Mouse (Mus musculus) midbrain, postnatal 0 days (tissue): ENCODE results near the gene Asf1b. TPM values are rescaled to one million over a fixed set of nuclear protein-coding genes. Genes with fewer than 3 reads are reported as not detected.

ENCODE experiments used
- ATAC-seq: fragments of 200-750 bp; cut with Nextera tagmentation; 2 replicates; pipeline ENCODE4 v1.8.0; 2017; ENCODE audit warnings: moderate number of reproducible peaks, mild to moderate bottlenecking, moderate TSS enrichment, moderate library complexity; ENCODE audit not compliant: low FRiP score
- DNase-seq: peaks from one replicate; pipeline ENCODE4 v3.0.0-alpha.2; 2015; ENCODE audit warnings: low spot score
- H3K27ac ChIP-seq: fragments of 300-500 bp; sonication (generic); 2 replicates; pipeline ENCODE4 v1.5.1; 2014; ENCODE audit warnings: low read depth, mild to moderate bottlenecking, low read length, mixed read lengths
- H3K27me3 ChIP-seq: fragments of 300-500 bp; sonication (generic); 2 replicates; pipeline ENCODE4 v1.6.1; 2014; ENCODE audit warnings: low read length, control low read depth, mixed read lengths; ENCODE audit not compliant: insufficient read depth
- H3K36me3 ChIP-seq: fragments of 300-500 bp; sonication (generic); 2 replicates; pipeline ENCODE4 v1.6.1; 2014; ENCODE audit warnings: low read length, control low read depth, mixed read lengths; ENCODE audit not compliant: insufficient read depth
- H3K4me1 ChIP-seq: fragments of 300-500 bp; sonication (generic); 2 replicates; pipeline ENCODE4 v1.6.1; 2014; ENCODE audit warnings: mild to moderate bottlenecking, control low read depth, antibody characterized with exemption, low read length, mixed read lengths; ENCODE audit not compliant: insufficient read depth
- H3K4me2 ChIP-seq: fragments of 300-500 bp; sonication (generic); 2 replicates; pipeline ENCODE4 v1.6.1; 2014; ENCODE audit warnings: low read depth, mild to moderate bottlenecking, low read length, mixed read lengths; ENCODE audit not compliant: poor library complexity, severe bottlenecking
- H3K4me3 ChIP-seq: fragments of 300-500 bp; sonication (generic); 2 replicates; pipeline ENCODE4 v1.5.1; 2014; ENCODE audit warnings: low read depth, mild to moderate bottlenecking, low read length, moderate library complexity
- H3K9ac ChIP-seq: fragments of 300-500 bp; sonication (generic); replicated peaks from 2 replicates; pipeline ENCODE4 v1.6.1; 2014; ENCODE audit warnings: mild to moderate bottlenecking, low read length, moderate library complexity, mixed read lengths; ENCODE audit not compliant: poor library complexity, severe bottlenecking
- H3K9me3 ChIP-seq: fragments of 300-500 bp; sonication (generic); 2 replicates; pipeline ENCODE4 v1.6.1; 2016; ENCODE audit warnings: low read length, control low read depth
- CTCF ChIP-seq: IDR thresholded peaks from 2 replicates; pipeline ENCODE4 v1.5.1; 2016; ENCODE audit warnings: antibody characterized with exemption, mild to moderate bottlenecking
- WGBS: fragments of 180-500 bp; shearing (Covaris S2); extraction: QIAGEN DNeasy Blood & Tissue Kit; methylation state at CpG from one replicate; pipeline ENCODE4 v1.1.7; 2014; 5-methylcytosine and 5-hydroxymethylcytosine counted together
- polyA plus RNA-seq: library from polyadenylated mRNA; unstranded; fragments of >200 nt; fragmentation: Nextera tagmentation; extraction: Ambion mirVana; gene quantifications from 2 replicates; pipeline ENCODE4 v1.2.1, GENCODE M21; 2015
- total RNA-seq: library from RNA; depleted of rRNA; stranded (reverse); fragments of >200 nt; gene quantifications from 2 replicates; pipeline ENCODE4 v1.2.3, GENCODE M21; 2014

Asf1b gene
- total and polyA plus RNA-seq, 2 experiments from 2014 or later = 4.3 to 20.4 TPM

- H3K9ac ChIP-seq = no peak overlapping the region
Observed at GRCm38 (mm10) chr8:83989243-83989642, 33.9 kb downstream of the Asf1b start.

GRCm38 (mm10) chr8:83990170-83990569, 34.9 kb downstream of the Asf1b start:
- no peaks in the 10 kb centered on the region for H3K9me3 ChIP-seq
- 95% methylated on average over 14 of the region's 14 CpGs for WGBS
- no peak overlapping the region for H3K4me3 ChIP-seq
- H3K9ac ChIP-seq = no peak overlapping the region
- H3K27ac ChIP-seq = no peak overlapping the region
- TF ChIP-seq CTCF = no peak
- ATAC-seq (peak; percentile 55; the same call in 1 of the 2 replicates), DNase-seq (no peak)
- H3K36me3 ChIP-seq = peaks cover 53% of the 10 kb centered on the region
- H3K27me3 ChIP-seq = no peaks in the 10 kb centered on the region
- H3K4me1 ChIP-seq = no peaks in the 10 kb centered on the region
- no peak overlapping the region for H3K4me2 ChIP-seq

More at GRCm38 (mm10) chr8:83989243-83989642, 33.9 kb downstream of the Asf1b start:
- Histone ChIP-seq H3K4me1 (no peaks in the 10 kb centered on the region), H3K4me2 (no peak overlapping the region), H3K9me3 (no peaks in the 10 kb centered on the region), H3K27ac (no peak overlapping the region), H3K4me3 (no peak overlapping the region), H3K27me3 (no peaks in the 10 kb centered on the region), H3K36me3 (peaks cover 58% of the 10 kb centered on the region)
- DNase-seq (no peak), ATAC-seq (no peak)
- TF ChIP-seq CTCF = no peak
- WGBS = 91% methylated on average over 7 of the region's 7 CpGs

- H3K36me3 ChIP-seq = peaks cover 36% of the 10 kb centered on the region
- no peak for ATAC-seq
- WGBS = 96% methylated on average over 2 of the region's 2 CpGs
Observed at GRCm38 (mm10) chr8:83992488-83992887, 37.2 kb downstream of the Asf1b start.

GRCm38 (mm10) chr8:83994030-83994429, 38.7 kb downstream of the Asf1b start:
- peaks cover 3% of the 10 kb centered on the region; the same call in 1 of the 2 replicates for H3K4me1 ChIP-seq
- no peak overlapping the region for H3K27ac ChIP-seq
- DNase-seq = no peak
- no peak overlapping the region for H3K9ac ChIP-seq
- no peak for TF ChIP-seq CTCF
- ATAC-seq = no peak
- no peak overlapping the region for H3K4me2 ChIP-seq
- WGBS = 91% methylated on average over 3 of the region's 3 CpGs
- H3K4me3 ChIP-seq = no peak overlapping the region
- no peaks in the 10 kb centered on the region for H3K27me3 ChIP-seq
- H3K36me3 ChIP-seq = peaks cover 28% of the 10 kb centered on the region
- no peaks in the 10 kb centered on the region for H3K9me3 ChIP-seq

More at GRCm38 (mm10) chr8:83992488-83992887, 37.2 kb downstream of the Asf1b start:
- TF ChIP-seq CTCF = no peak
- no peak overlapping the region for H3K9ac ChIP-seq
- no peak for DNase-seq
- no peak overlapping the region for H3K4me3 ChIP-seq
- no peak overlapping the region for H3K4me2 ChIP-seq
- no peaks in the 10 kb centered on the region for H3K4me1 ChIP-seq
- H3K9me3 ChIP-seq = no peaks in the 10 kb centered on the region
- no peak overlapping the region for H3K27ac ChIP-seq
- no peaks in the 10 kb centered on the region for H3K27me3 ChIP-seq

- no peak overlapping the region for H3K9ac ChIP-seq
- TF ChIP-seq CTCF = no peak
- no peaks in the 10 kb centered on the region for H3K27me3 ChIP-seq
- DNase-seq (no peak), ATAC-seq (no peak)
- no peaks in the 10 kb centered on the region for H3K9me3 ChIP-seq
- WGBS = 13% methylated on average over 12 of the region's 12 CpGs
- H3K36me3 ChIP-seq = peaks cover 16% of the 10 kb centered on the region
- peak overlapping the region; percentile 92; the same call in 1 of the 2 replicates for H3K4me2 ChIP-seq
- peak overlapping the region; percentile 73 for H3K4me3 ChIP-seq
- peaks cover 5% of the 10 kb centered on the region; the same call in 1 of the 2 replicates for H3K4me1 ChIP-seq
- no peak overlapping the region for H3K27ac ChIP-seq
Observed at GRCm38 (mm10) chr8:83995973-83996372, 40.7 kb downstream of the Asf1b start.

- DNase-seq (peak; percentile 86), ATAC-seq (peak; percentile 71)
Observed at GRCm38 (mm10) chr8:83996567-83997505, 41.5 kb downstream of the Asf1b start.

More at GRCm38 (mm10) chr8:83996567-83997505, 41.5 kb downstream of the Asf1b start:
- Histone ChIP-seq H3K27ac (peak overlapping the region; percentile 87), H3K4me1 (peaks cover 5% of the 10 kb centered on the region; the same call in 1 of the 2 replicates), H3K36me3 (peaks cover 8% of the 10 kb centered on the region), H3K27me3 (no peaks in the 10 kb centered on the region), H3K9ac (peak overlapping the region; percentile 79), H3K4me3 (peak overlapping the region; percentile 73), H3K4me2 (peak overlapping the region; percentile 92), H3K9me3 (no peaks in the 10 kb centered on the region)
- under 1% methylated on average over 32 of the region's 103 CpGs for WGBS
- TF ChIP-seq CTCF = no peak
